Mouse (Mus musculus) layer of hippocampus, postnatal 14 days (tissue): ENCODE data around the gene Xndc1. TPM values are rescaled to one million over a fixed set of nuclear protein-coding genes. Genes with fewer than 3 reads are reported as not detected.

Source experiments
- total RNA-seq, 2 experiments: library from RNA; stranded (reverse); gene quantifications; 2 replicates each; pipeline ENCODE4 v1.2.3; 2021

Xndc1 gene
- total RNA-seq, 2 experiments from 2014 or later, result 19.6 to 22.3 TPM

Other genes with a start within 250 kb of the Xndc1 start
- not detected for gene Phox2a, start 247.2 kb upstream of the Xndc1 start, total RNA-seq
- 10 to 100 TPM; 32.9 to 36.0 TPM for gene Inppl1, start 227.3 kb upstream of the Xndc1 start, total RNA-seq
- gene Folr2, start 208.3 kb upstream of the Xndc1 start, total RNA-seq, result 1 to 10 TPM in 1 of 2 experiments, under 1 TPM in 1; 0.90 to 1.1 TPM
- gene Anapc15, start 201.8 kb upstream of the Xndc1 start, total RNA-seq, result 10 to 100 TPM; 31.7 to 35.3 TPM
- gene Folr1, start 194.7 kb upstream of the Xndc1 start, total RNA-seq, result 10 to 100 TPM in 1 of 2 experiments, 1 to 10 TPM in 1; 4.4 to 35.6 TPM
- gene Lamtor1, start 159.6 kb upstream of the Xndc1 start, total RNA-seq, result 100 to 1,000 TPM in 1 of 2 experiments, 10 to 100 TPM in 1; 98.7 to 102 TPM
- under 1 TPM; 0.18 to 0.21 TPM for gene Tomt, start 159.2 kb upstream of the Xndc1 start, total RNA-seq
- gene Lrrc51, start 131.6 kb upstream of the Xndc1 start, total RNA-seq, result 1 to 10 TPM; 4.8 to 7.4 TPM
- 10 to 100 TPM; 73.4 to 75.3 TPM for gene Numa1, start 131.4 kb upstream of the Xndc1 start, total RNA-seq
- 1 to 10 TPM; 8.4 to 8.7 TPM for gene Il18bp, start 46.8 kb upstream of the Xndc1 start, total RNA-seq
- 10 to 100 TPM; 35.0 to 40.9 TPM for gene Rnf121, start within 50 bp of the Xndc1 start, total RNA-seq
- gene Xntrpc, start 202 bp downstream of the Xndc1 start, total RNA-seq, result 1 to 10 TPM; 1.9 to 2.3 TPM
- gene Trpc2, start 17.6 kb downstream of the Xndc1 start, total RNA-seq, result under 1 TPM in 1 of 2 experiments, not detected in 1; 0.60 TPM
- gene Art1, start 36.2 kb downstream of the Xndc1 start, total RNA-seq, result not detected
- gene Art5, start 44.0 kb downstream of the Xndc1 start, total RNA-seq, result not detected
- gene Chrna10, start 51.3 kb downstream of the Xndc1 start, total RNA-seq, result under 1 TPM in 1 of 2 experiments, not detected in 1; 0.14 TPM
- gene Nup98, start 144.7 kb downstream of the Xndc1 start, total RNA-seq, result 10 to 100 TPM; 34.8 to 35.9 TPM
- gene Pgap2, start 144.7 kb downstream of the Xndc1 start, total RNA-seq, result 10 to 100 TPM; 24.9 to 28.8 TPM
- 10 to 100 TPM; 23.4 to 25.8 TPM for gene Rhog, start 190.5 kb downstream of the Xndc1 start, total RNA-seq
- 10 to 100 TPM; 65.6 to 66.1 TPM for gene Stim1, start 202.3 kb downstream of the Xndc1 start, total RNA-seq